Mouse (Mus musculus) hindbrain, postnatal 0 days (tissue): ENCODE data around the gene Scgb1b30. TPM values are rescaled to one million over a fixed set of nuclear protein-coding genes. Genes with fewer than 3 reads are reported as not detected.
"Not testable (repeated sequence)": the region's sequence is repeated elsewhere in the genome, so short reads cannot be mapped to it uniquely, and the experiment has no call there.

Experiments
- ATAC-seq: fragments of 200-750 bp; cut with Nextera tagmentation; 2 replicates; pipeline ENCODE4 v1.8.0; 2017; ENCODE audit warnings: mild to moderate bottlenecking, moderate TSS enrichment, moderate library complexity
- DNase-seq: peaks from one replicate; pipeline ENCODE4 v3.0.0-alpha.2; 2015; ENCODE audit warnings: low spot score
- H3K27ac ChIP-seq: fragments of 300-500 bp; sonication (generic); 2 replicates; pipeline ENCODE4 v1.5.1; 2014; ENCODE audit warnings: mild to moderate bottlenecking
- H3K27me3 ChIP-seq: fragments of 300-500 bp; sonication (generic); 2 replicates; pipeline ENCODE4 v1.6.1; 2014; ENCODE audit warnings: low read length, mixed read lengths; ENCODE audit not compliant: insufficient read depth
- H3K36me3 ChIP-seq: fragments of 300-500 bp; sonication (generic); 2 replicates; pipeline ENCODE4 v1.6.1; 2014; ENCODE audit warnings: low read length, mixed read lengths; ENCODE audit not compliant: insufficient read depth
- H3K4me1 ChIP-seq: fragments of 300-500 bp; sonication (generic); 2 replicates; pipeline ENCODE4 v1.6.1; 2014; ENCODE audit warnings: antibody characterized with exemption, low read length, mixed read lengths; ENCODE audit not compliant: insufficient read depth
- H3K4me2 ChIP-seq: fragments of 300-500 bp; sonication (generic); 2 replicates; pipeline ENCODE4 v1.6.1; 2014; ENCODE audit warnings: low read depth, mild to moderate bottlenecking, low read length, moderate library complexity, mixed read lengths
- H3K4me3 ChIP-seq: fragments of 300-500 bp; sonication (generic); 2 replicates; pipeline ENCODE4 v1.5.1; 2014; ENCODE audit warnings: low read length
- H3K9ac ChIP-seq: fragments of 300-500 bp; sonication (generic); replicated peaks from 2 replicates; pipeline ENCODE4 v1.6.1; 2014; ENCODE audit warnings: mild to moderate bottlenecking, low read length, moderate library complexity, mixed read lengths
- H3K9me3 ChIP-seq: fragments of 300-500 bp; sonication (generic); 2 replicates; pipeline ENCODE4 v1.6.1; 2016; ENCODE audit warnings: low read length, mixed read lengths
- CTCF ChIP-seq: IDR thresholded peaks from 2 replicates; pipeline ENCODE4 v1.5.1; 2016; ENCODE audit warnings: antibody characterized with exemption, control low read depth, low read depth
- WGBS: fragments of 180-500 bp; shearing (Covaris S2); extraction: QIAGEN DNeasy Blood & Tissue Kit; methylation state at CpG from one replicate; pipeline ENCODE4 v1.1.7; 2014; 5-methylcytosine and 5-hydroxymethylcytosine counted together
- polyA plus RNA-seq: library from polyadenylated mRNA; unstranded; fragments of >200 nt; fragmentation: Nextera tagmentation; extraction: Ambion mirVana; gene quantifications from 2 replicates; pipeline ENCODE4 v1.2.1, GENCODE M21; 2015
- total RNA-seq: library from RNA; depleted of rRNA; stranded (reverse); fragments of >200 nt; gene quantifications from 2 replicates; pipeline ENCODE4 v1.2.3, GENCODE M21; 2014; rRNA removed

Scgb1b30 gene
- total RNA-seq = not detected in 2 replicates
- polyA plus RNA-seq = not detected in 2 replicates

DNA sequence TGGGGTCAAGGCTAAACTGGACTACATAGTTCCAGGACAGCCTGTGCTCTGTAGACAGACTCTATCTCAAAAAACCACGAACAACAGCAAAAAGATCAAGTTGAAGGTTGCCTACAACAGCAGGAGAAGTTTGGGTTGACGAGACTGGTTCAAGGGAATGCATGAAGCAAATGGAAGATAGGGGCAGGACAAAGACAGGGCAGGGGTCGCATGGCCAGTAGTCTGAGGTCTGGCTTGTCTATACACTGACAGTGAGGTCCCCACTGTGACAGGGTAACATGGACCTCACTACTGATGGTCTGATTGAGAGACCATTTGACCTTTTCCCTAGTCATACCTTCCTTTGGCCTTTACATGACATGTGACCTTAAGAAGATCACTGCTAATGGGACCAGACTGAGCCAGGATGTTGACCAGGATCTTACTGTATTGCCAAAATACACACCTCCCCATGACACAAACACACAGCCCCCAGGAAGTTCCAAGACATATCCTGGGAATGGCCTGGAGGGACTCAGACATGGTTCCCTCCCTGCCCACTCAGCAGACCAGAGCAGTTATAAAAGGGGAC lies at the start of gene Scgb1b30:
Gene Scgb1b30, plus strand, starts transcription at position 521 of the 571 bp plus-strand sequence.
- Histone ChIP-seq H3K4me1 (no peaks in the 10 kb centered on the region), H3K27me3 (no peaks in the 10 kb centered on the region)
- 73% methylated on average over 3 of the region's 3 CpGs for WGBS

DNA sequence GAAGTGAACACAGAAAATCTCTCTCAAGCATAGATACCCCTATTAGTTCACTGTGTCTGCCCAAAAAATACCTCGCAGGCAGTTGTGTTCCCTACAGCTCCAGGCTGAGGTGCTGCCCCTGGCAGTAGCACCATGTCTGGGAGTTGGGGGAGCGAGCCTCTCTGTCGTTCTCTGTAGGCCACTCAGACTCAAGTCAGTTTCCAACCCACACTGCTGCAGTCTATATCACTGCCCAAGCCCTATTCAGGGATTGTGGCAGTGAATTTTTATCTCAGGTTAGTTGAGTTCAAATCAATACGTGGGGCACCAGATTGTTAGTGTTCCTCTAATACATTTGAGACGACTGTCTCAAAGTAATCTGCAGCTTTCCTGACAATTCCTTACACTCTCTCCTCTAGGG lies 27.1 kb upstream of the Scgb1b30 start:
- H3K36me3 ChIP-seq, ATAC-seq, H3K4me2 ChIP-seq, H3K9me3 ChIP-seq, DNase-seq, H3K27ac ChIP-seq, H3K4me1 ChIP-seq, H3K4me3 ChIP-seq, H3K9ac ChIP-seq, H3K27me3 ChIP-seq: not testable (repeated sequence)
- 77% methylated on average over 5 of the region's 5 CpGs for WGBS

More for the DNA sequence above, at the start of gene Scgb1b30:
- H3K9me3 ChIP-seq = no peaks in the 10 kb centered on the region
- no peak for DNase-seq
- no peak for ATAC-seq
- H3K4me2 ChIP-seq = no peak within 1 kb of the TSS
- no peak within 1 kb of the TSS for H3K27ac ChIP-seq
- no peak for TF ChIP-seq CTCF
- no peaks in the 10 kb centered on the region for H3K36me3 ChIP-seq
- H3K4me3 ChIP-seq = no peak within 1 kb of the TSS
- no peak within 1 kb of the TSS for H3K9ac ChIP-seq

DNA sequence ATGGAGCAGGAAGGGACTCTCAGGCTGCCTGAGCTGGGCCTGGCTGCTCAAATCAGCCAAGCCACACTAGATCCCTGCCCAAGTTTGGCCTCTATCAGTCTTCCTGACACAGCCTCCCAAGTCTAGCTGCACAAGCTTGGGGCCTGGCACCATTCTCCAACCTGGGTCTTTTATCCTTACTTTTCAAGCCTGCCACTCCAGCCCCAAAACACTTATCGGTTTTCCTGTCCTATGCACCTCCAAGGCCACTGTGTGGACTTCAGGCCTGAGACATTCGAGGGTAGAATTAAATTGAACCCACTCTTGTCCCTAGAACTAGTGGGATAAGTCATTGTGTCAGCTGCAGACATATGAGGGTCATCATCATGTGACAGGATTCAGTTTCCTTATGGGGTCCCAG lies 4.8 kb downstream of the Scgb1b30 start:
- Histone ChIP-seq H3K4me3 (no peak overlapping the region), H3K36me3 (no peaks in the 10 kb centered on the region), H3K9ac (no peak overlapping the region), H3K4me1 (no peaks in the 10 kb centered on the region), H3K9me3 (no peaks in the 10 kb centered on the region), H3K27ac (no peak overlapping the region), H3K27me3 (no peaks in the 10 kb centered on the region), H3K4me2 (no peak overlapping the region)
- 77% methylated on average over 2 of the region's 2 CpGs for WGBS
- no peak for TF ChIP-seq CTCF
- DNase-seq = no peak
- ATAC-seq = no peak

DNA sequence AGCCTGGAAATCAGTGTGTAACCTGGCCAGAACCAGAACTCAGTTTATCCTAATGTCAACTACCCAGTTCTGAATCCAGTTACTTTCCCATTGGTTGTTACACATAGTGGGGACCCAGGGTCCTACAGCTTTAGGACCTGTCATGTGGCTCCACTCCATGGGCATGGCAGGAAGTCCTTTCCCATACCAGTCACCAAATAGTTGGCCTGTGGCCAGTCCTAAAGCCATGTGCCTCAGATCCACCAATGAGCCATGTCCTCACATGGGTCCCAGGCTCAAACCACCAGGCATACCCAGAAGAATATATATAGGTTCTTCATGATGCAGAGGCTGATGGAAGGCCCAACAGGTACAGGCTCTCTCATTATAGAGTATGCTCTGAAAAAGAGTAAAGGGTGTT lies 6.0 kb downstream of the Scgb1b30 start:
- no peak for TF ChIP-seq CTCF
- DNase-seq (no peak), ATAC-seq (no peak)
- Histone ChIP-seq H3K4me2 (no peak overlapping the region), H3K4me3 (no peak overlapping the region), H3K27me3 (no peaks in the 10 kb centered on the region), H3K36me3 (no peaks in the 10 kb centered on the region), H3K27ac (no peak overlapping the region), H3K9me3 (no peaks in the 10 kb centered on the region), H3K4me1 (no peaks in the 10 kb centered on the region), H3K9ac (no peak overlapping the region)

GRCm38 (mm10) chr7:34109190-34109589 lies 14.0 kb downstream of the Scgb1b30 start:
- no peak overlapping the region for H3K4me2 ChIP-seq
- no peak overlapping the region for H3K4me3 ChIP-seq
- H3K36me3 ChIP-seq = peaks cover 3% of the 10 kb centered on the region; the same call in 1 of the 2 replicates
- no peaks in the 10 kb centered on the region for H3K27me3 ChIP-seq
- no peak overlapping the region for H3K27ac ChIP-seq
- DNase-seq (no peak), ATAC-seq (no peak)
- no peak for TF ChIP-seq CTCF
- H3K9me3 ChIP-seq = no peaks in the 10 kb centered on the region
- H3K9ac ChIP-seq = no peak overlapping the region
- WGBS = 45% methylated on average over 5 of the region's 5 CpGs
- H3K4me1 ChIP-seq = no peaks in the 10 kb centered on the region

GRCm38 (mm10) chr7:34116601-34117000 lies 21.4 kb downstream of the Scgb1b30 start:
- H3K27ac ChIP-seq = no peak overlapping the region
- H3K36me3 ChIP-seq = peaks cover 3% of the 10 kb centered on the region; the same call in 1 of the 2 replicates
- no peak overlapping the region for H3K4me2 ChIP-seq
- no peak overlapping the region for H3K9ac ChIP-seq
- ATAC-seq (0 out of 2 replicates have a peak, but pooled peaks have one; percentile 43), DNase-seq (peak; percentile 54)
- WGBS = 56% methylated on average over 3 of the region's 3 CpGs
- no peaks in the 10 kb centered on the region for H3K4me1 ChIP-seq
- H3K27me3 ChIP-seq = no peaks in the 10 kb centered on the region
- no peaks in the 10 kb centered on the region for H3K9me3 ChIP-seq
- no peak overlapping the region for H3K4me3 ChIP-seq
- no peak for TF ChIP-seq CTCF

GRCm38 (mm10) chr7:34120636-34121035 lies 25.4 kb downstream of the Scgb1b30 start:
- not testable (repeated sequence) for ATAC-seq, H3K27me3 ChIP-seq, H3K9ac ChIP-seq, H3K36me3 ChIP-seq, DNase-seq, H3K9me3 ChIP-seq, H3K4me1 ChIP-seq, H3K27ac ChIP-seq, H3K4me3 ChIP-seq, H3K4me2 ChIP-seq
- 61% methylated on average over 1 of the region's 1 CpGs for WGBS
